32 mouse cellular contexts compared by ENCODE assay signal in genomic region chr8:114751376-114752135, GRCm38 (mm10).
DNase-seq lines count a peak whose midpoint lies in the region; ATAC-seq and TF ChIP-seq lines count a peak whose summit lies in the region.
"Had no signal": no experiment of that assay in that cellular context is flagged by ENCODE, and none has a peak within 500 bp of the region (broad histone marks: within the 10 kb centered on the region; RNA-seq: fewer than 3 reads in every experiment).

No protein-coding gene starts in this region.

- no peaks in the 10 kb centered on the region; the same call in 1 of the 2 replicates for H3K27me3 ChIP-seq in midbrain, embryonic 12.5 days
- H3K27me3 ChIP-seq in midbrain, embryonic 10.5 days (ENCODE audit: low read depth, poor library complexity, severe bottlenecking) = 0 out of 2 replicates have a peak, but pooled peaks cover 3% of the 10 kb centered on the region
- H3K27me3 ChIP-seq in forebrain, postnatal 0 days (ENCODE audit: insufficient read depth, low read length) = no peaks in the 10 kb centered on the region; the same call in 1 of the 2 replicates
- H3K27me3 ChIP-seq: CH12.LX; embryonic facial prominence, embryonic 12.5 days; forebrain, embryonic 15.5 days; heart, embryonic 13.5 days; limb, embryonic 15.5 days; neural tube, embryonic 15.5 days; Patski had no signal

- no peak overlapping the region for H3K4me3 ChIP-seq in midbrain, embryonic 12.5 days
- no peak overlapping the region for H3K4me3 ChIP-seq in midbrain, embryonic 10.5 days
- no peak overlapping the region for H3K4me3 ChIP-seq in forebrain, postnatal 0 days (ENCODE audit: low read depth, low read length)
- H3K4me3 ChIP-seq: embryonic facial prominence, embryonic 12.5 days; forebrain, embryonic 10.5 days; forebrain, embryonic 15.5 days; gastrocnemius, adult 2 months; heart, embryonic 13.5 days; limb, embryonic 10.5 days; limb, embryonic 15.5 days; neural tube, embryonic 15.5 days had no signal

- 23% methylated on average over 18 of the region's 18 CpGs for WGBS in midbrain, embryonic 12.5 days
- 46% methylated on average over 18 of the region's 18 CpGs for WGBS in midbrain, embryonic 10.5 days
- 48% methylated on average over 18 of the region's 18 CpGs for WGBS in forebrain, postnatal 0 days

- H3K27ac ChIP-seq in midbrain, embryonic 12.5 days (replicated peaks) = no peak overlapping the region
- no peak overlapping the region for H3K27ac ChIP-seq in midbrain, embryonic 10.5 days (replicated peaks)
- no peak overlapping the region for H3K27ac ChIP-seq in forebrain, postnatal 0 days (ENCODE audit: low read depth, low read length)
- H3K27ac ChIP-seq: embryonic facial prominence, embryonic 12.5 days; forebrain, embryonic 10.5 days; forebrain, embryonic 15.5 days; gastrocnemius, adult 2 months; heart, embryonic 13.5 days; kidney, postnatal 0 days; limb, embryonic 10.5 days; limb, embryonic 15.5 days; neural tube, embryonic 15.5 days had no signal

- ATAC-seq in midbrain, embryonic 12.5 days (ENCODE audit: low FRiP score, low read depth) = no peak
- ATAC-seq in forebrain, postnatal 0 days = no peak
- ATAC-seq: forebrain, embryonic 15.5 days; hindbrain, embryonic 16.5 days; Patski had no signal

- peaks cover 21% of the 10 kb centered on the region; the same call in 1 of the 2 replicates for H3K4me1 ChIP-seq in midbrain, embryonic 12.5 days
- H3K4me1 ChIP-seq in midbrain, embryonic 10.5 days = peaks cover 42% of the 10 kb centered on the region
- no peaks in the 10 kb centered on the region for H3K4me1 ChIP-seq in forebrain, postnatal 0 days (ENCODE audit: insufficient read depth)
- H3K4me1 ChIP-seq: embryonic facial prominence, embryonic 12.5 days; forebrain, embryonic 15.5 days; limb, embryonic 15.5 days had no signal

- 0 out of 2 replicates have a peak overlapping the region, but pooled peaks have one; percentile 14 for H3K4me2 ChIP-seq in midbrain, embryonic 12.5 days (replicated peaks)
- H3K4me2 ChIP-seq in forebrain, postnatal 0 days (ENCODE audit: low read depth) = no peak overlapping the region
- H3K4me2 ChIP-seq: embryonic facial prominence, embryonic 12.5 days; forebrain, embryonic 15.5 days; heart, embryonic 13.5 days; limb, embryonic 15.5 days; lung, embryonic 14.5 days; neural tube, embryonic 15.5 days had no signal

- no peaks in the 10 kb centered on the region for H3K36me3 ChIP-seq in midbrain, embryonic 12.5 days
- no peaks in the 10 kb centered on the region for H3K36me3 ChIP-seq in midbrain, embryonic 10.5 days
- H3K36me3 ChIP-seq in forebrain, postnatal 0 days (ENCODE audit: insufficient read depth) = no peaks in the 10 kb centered on the region
- H3K36me3 ChIP-seq: embryonic facial prominence, embryonic 12.5 days; forebrain, embryonic 10.5 days; forebrain, embryonic 15.5 days; heart, embryonic 13.5 days; limb, embryonic 10.5 days; limb, embryonic 15.5 days; neural tube, embryonic 15.5 days had no signal

- H3K9me3 ChIP-seq in midbrain, embryonic 12.5 days = no peaks in the 10 kb centered on the region
- H3K9me3 ChIP-seq in midbrain, embryonic 10.5 days (replicated peaks) = no peaks in the 10 kb centered on the region
- no peaks in the 10 kb centered on the region for H3K9me3 ChIP-seq in forebrain, postnatal 0 days (ENCODE audit: low read length)
- H3K9me3 ChIP-seq: embryonic facial prominence, embryonic 12.5 days; forebrain, embryonic 10.5 days; forebrain, embryonic 15.5 days; heart, embryonic 13.5 days; limb, embryonic 10.5 days; limb, embryonic 15.5 days; neural tube, embryonic 15.5 days had no signal

- peak; percentile 36 for DNase-seq in embryo, embryonic 11 days
- no peak for DNase-seq in embryo, embryonic 9.5 days (ENCODE audit: extremely low spot score)
- DNase-seq in midbrain, embryonic 10.5 days (ENCODE audit: low spot score) = no peak
- DNase-seq in gonadal fat pad, adult 2 months (ENCODE audit: low read depth) = peak; percentile 22
- no peak for DNase-seq in kidney, postnatal 14 days
- no peak for DNase-seq in forebrain, postnatal 0 days
- DNase-seq in right cerebral cortex, adult 2 months (ENCODE audit: low spot score in 2 of 2) = no peak
- DNase-seq: adrenal gland, adult 2 months; cerebellum, adult 2 months; cerebellum, postnatal 25 days; gastrocnemius, adult 2 months; gastrocnemius, postnatal 36 days; heart, postnatal 10 days; kidney, adult 8-10 months; layer of hippocampus, postnatal 36 days; lung, embryonic 14.5 days; lung, postnatal 14 days; midbrain, embryonic 14.5 days; thymus, adult 2 months; thymus, postnatal 36 days had no signal

- no peak for TF ChIP-seq CTCF in forebrain, postnatal 0 days (IDR thresholded peaks at IDR 0.05; ENCODE audit: low read depth)

- no peak overlapping the region for H3K9ac ChIP-seq in midbrain, embryonic 12.5 days (replicated peaks)
- no peak overlapping the region for H3K9ac ChIP-seq in forebrain, postnatal 0 days
- H3K9ac ChIP-seq: embryonic facial prominence, embryonic 12.5 days; forebrain, embryonic 15.5 days; heart, embryonic 13.5 days; limb, embryonic 15.5 days; lung, embryonic 14.5 days; neural tube, embryonic 15.5 days had no signal

Comparison
In these comparisons a context has a peak if more than half of its experiments do, and no peak if none do; other contexts are left out.
1. DNase-seq: peak in embryo, embryonic 11 days (single experiment) and gonadal fat pad, adult 2 months (single experiment); none in embryo, embryonic 9.5 days (single experiment), midbrain, embryonic 10.5 days (single experiment), kidney, postnatal 14 days (single experiment), forebrain, postnatal 0 days (single experiment) and right cerebral cortex, adult 2 months (0 of 2).